Mouse (Mus musculus) forebrain, embryonic 14.5 days (tissue): ENCODE data around the gene Mlf2. TPM values are rescaled to one million over a fixed set of nuclear protein-coding genes. Genes with fewer than 3 reads are reported as not detected.

Experiments
- ATAC-seq: fragments of 200-750 bp; cut with Nextera tagmentation; 2 replicates; pipeline ENCODE4 v1.8.0; 2017; ENCODE audit warnings: mild to moderate bottlenecking, moderate library complexity
- DNase-seq: peaks from one replicate; pipeline ENCODE4 v3.0.0-alpha.2; 2015; ENCODE audit warnings: low spot score
- H3K27ac ChIP-seq: fragments of 300-500 bp; sonication (generic); 2 replicates; pipeline ENCODE4 v1.5.1; 2014; ENCODE audit warnings: low read depth, mild to moderate bottlenecking, control low read depth, low read length, moderate library complexity
- H3K27me3 ChIP-seq: fragments of 300-500 bp; sonication (generic); replicated peaks from 2 replicates; pipeline ENCODE4 v1.6.1; 2014; ENCODE audit warnings: low read length, control low read depth, mixed read lengths; ENCODE audit not compliant: control insufficient read depth, insufficient read depth
- H3K36me3 ChIP-seq: fragments of 300-500 bp; sonication (generic); 2 replicates; pipeline ENCODE4 v1.6.1; 2014; ENCODE audit warnings: low read length, control low read depth; ENCODE audit not compliant: control insufficient read depth, insufficient read depth
- H3K4me1 ChIP-seq: fragments of 300-500 bp; sonication (generic); 2 replicates; pipeline ENCODE4 v1.6.1; 2014; ENCODE audit warnings: antibody characterized with exemption, low read length, control low read depth; ENCODE audit not compliant: control insufficient read depth, insufficient read depth
- H3K4me2 ChIP-seq: fragments of 300-500 bp; sonication (generic); 2 replicates; pipeline ENCODE4 v1.6.1; 2014; ENCODE audit warnings: mild to moderate bottlenecking, control low read depth, low read length
- H3K4me3 ChIP-seq: fragments of 300-500 bp; sonication (generic); 2 replicates; pipeline ENCODE4 v1.5.1; 2014; ENCODE audit warnings: low read depth, low read length, control low read depth
- H3K9ac ChIP-seq: fragments of 300-500 bp; sonication (generic); 2 replicates; pipeline ENCODE4 v1.6.1; 2014; ENCODE audit warnings: mild to moderate bottlenecking, low read length, control low read depth, moderate library complexity
- H3K9me3 ChIP-seq: fragments of 300-500 bp; sonication (generic); replicated peaks from 2 replicates; pipeline ENCODE4 v1.6.1; 2016; ENCODE audit warnings: low read length, control low read depth, mixed read lengths; ENCODE audit not compliant: control insufficient read depth
- WGBS: fragments of 180-500 bp; shearing (Covaris S2); extraction: QIAGEN DNeasy Blood & Tissue Kit; methylation state at CpG from one replicate; pipeline ENCODE4 v1.1.7; 2014; 5-methylcytosine and 5-hydroxymethylcytosine counted together
- polyA plus RNA-seq: library from polyadenylated mRNA; unstranded; fragments of >200 nt; fragmentation: Nextera tagmentation; extraction: Ambion mirVana; gene quantifications from 2 replicates; pipeline ENCODE4 v1.2.1, GENCODE M21; 2014

Mlf2 gene
- polyA plus RNA-seq, 1 experiment from 2014 or later, result 470 TPM

DNA sequence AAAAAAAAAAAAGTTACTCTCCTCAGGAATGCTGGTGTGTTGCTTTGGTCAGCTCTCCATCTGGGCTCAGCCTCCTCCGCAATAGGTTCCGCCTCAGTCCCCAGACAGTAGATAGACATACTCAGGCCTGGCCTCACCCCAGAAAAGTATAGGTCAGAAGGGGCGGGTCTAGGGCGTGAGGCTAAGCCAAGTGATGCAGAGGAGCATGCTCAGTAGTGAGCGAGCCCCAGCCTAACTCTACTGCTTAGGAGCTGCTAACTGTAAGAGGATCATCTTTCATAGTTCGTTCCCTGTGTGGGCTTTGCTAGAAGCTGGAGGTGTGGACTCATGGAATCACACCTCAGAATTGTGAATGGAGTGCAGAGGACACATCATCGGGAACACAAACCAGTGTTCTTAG lies 7.4 kb downstream of the Mlf2 start:
- Histone ChIP-seq H3K27me3 (no peaks in the 10 kb centered on the region), H3K9me3 (no peaks in the 10 kb centered on the region), H3K4me3 (no peak overlapping the region), H3K4me2 (no peak overlapping the region), H3K4me1 (no peaks in the 10 kb centered on the region), H3K36me3 (peaks cover 55% of the 10 kb centered on the region), H3K27ac (no peak overlapping the region), H3K9ac (no peak overlapping the region)
- WGBS, result 93% methylated on average over 7 of the region's 7 CpGs
- DNase-seq, result no peak
- ATAC-seq, result no peak

- Histone ChIP-seq H3K9me3 (no peaks in the 10 kb centered on the region), H3K4me2 (no peak overlapping the region), H3K4me3 (no peak overlapping the region), H3K27me3 (no peaks in the 10 kb centered on the region), H3K4me1 (no peaks in the 10 kb centered on the region), H3K36me3 (peaks cover 24% of the 10 kb centered on the region), H3K27ac (no peak overlapping the region), H3K9ac (no peak overlapping the region)
- DNase-seq (no peak), ATAC-seq (no peak)
- 95% methylated on average over 1 of the region's 1 CpGs for WGBS
These were observed 10.5 kb downstream of the Mlf2 start for GRCm38 (mm10) chr6:124941679-124942078.

DNA sequence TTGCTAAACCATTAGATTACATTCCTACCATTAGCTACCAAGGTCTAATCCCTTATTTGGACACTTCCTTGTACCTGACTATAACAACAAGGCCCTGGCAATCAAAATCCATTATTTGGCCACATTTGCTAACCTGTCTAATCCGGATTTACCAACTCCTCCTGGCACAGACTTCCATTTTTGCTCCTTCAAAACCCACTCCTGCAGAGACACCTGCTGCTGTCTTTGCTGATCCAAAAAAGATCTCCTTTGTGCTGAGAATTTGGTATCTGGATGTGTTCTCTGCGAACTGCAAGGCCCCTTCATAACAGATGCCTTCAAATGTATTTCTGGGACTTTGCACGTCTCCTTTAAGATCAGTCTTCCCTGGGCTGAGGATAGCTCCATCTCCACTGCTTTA lies 12.3 kb downstream of the Mlf2 start:
- DNase-seq, result no peak
- peaks cover 8% of the 10 kb centered on the region for H3K36me3 ChIP-seq
- no peak overlapping the region for H3K4me3 ChIP-seq
- ATAC-seq, result no peak
- no peaks in the 10 kb centered on the region for H3K9me3 ChIP-seq
- no peak overlapping the region for H3K9ac ChIP-seq
- no peak overlapping the region for H3K27ac ChIP-seq
- no peaks in the 10 kb centered on the region for H3K27me3 ChIP-seq
- H3K4me2 ChIP-seq, result no peak overlapping the region
- WGBS, result 82% methylated on average over 3 of the region's 3 CpGs
- no peaks in the 10 kb centered on the region for H3K4me1 ChIP-seq

DNA sequence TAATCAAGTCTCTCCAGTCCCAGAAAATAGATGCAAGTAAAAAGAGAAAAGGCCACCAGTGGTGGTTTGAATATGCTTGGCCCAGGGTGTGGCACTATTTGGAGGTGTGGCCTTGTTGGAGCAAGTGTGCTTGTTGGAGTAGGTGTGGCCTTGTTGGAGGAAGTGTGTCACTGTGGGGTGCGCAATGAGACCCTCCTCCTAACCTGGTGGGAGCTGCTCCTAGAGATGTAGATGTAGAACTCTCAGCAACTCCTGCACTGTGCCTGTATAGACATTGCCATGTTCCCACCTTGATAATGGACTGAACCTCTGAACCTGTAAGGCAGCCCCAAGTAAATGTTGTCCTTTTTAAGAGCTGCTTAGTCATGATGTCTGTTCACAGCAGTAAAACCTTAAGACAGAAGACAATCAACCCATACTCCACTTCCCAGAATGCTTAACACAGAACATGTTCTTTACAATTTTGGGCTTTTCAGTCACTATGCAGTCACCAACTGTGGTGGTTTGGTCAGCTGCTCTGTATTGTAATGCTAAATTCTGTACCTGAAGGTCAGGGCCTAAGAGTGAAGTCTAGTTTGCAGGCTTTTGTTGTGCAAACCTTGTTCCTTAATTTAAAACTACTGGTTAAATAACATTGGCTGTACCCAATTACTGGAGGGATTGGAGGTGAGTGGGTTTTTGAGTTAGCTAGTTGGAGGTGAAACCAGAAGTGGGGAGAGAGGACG lies 23.0 kb downstream of the Mlf2 start:
- no peak overlapping the region for H3K4me3 ChIP-seq
- H3K36me3 ChIP-seq, result peaks cover 23% of the 10 kb centered on the region
- no peaks in the 10 kb centered on the region for H3K9me3 ChIP-seq
- H3K9ac ChIP-seq, result no peak overlapping the region
- DNase-seq, result no peak
- H3K4me2 ChIP-seq, result no peak overlapping the region
- 87% methylated on average over 2 of the region's 2 CpGs for WGBS
- no peaks in the 10 kb centered on the region for H3K4me1 ChIP-seq
- no peak overlapping the region for H3K27ac ChIP-seq
- H3K27me3 ChIP-seq, result no peaks in the 10 kb centered on the region
- ATAC-seq, result no peak

DNA sequence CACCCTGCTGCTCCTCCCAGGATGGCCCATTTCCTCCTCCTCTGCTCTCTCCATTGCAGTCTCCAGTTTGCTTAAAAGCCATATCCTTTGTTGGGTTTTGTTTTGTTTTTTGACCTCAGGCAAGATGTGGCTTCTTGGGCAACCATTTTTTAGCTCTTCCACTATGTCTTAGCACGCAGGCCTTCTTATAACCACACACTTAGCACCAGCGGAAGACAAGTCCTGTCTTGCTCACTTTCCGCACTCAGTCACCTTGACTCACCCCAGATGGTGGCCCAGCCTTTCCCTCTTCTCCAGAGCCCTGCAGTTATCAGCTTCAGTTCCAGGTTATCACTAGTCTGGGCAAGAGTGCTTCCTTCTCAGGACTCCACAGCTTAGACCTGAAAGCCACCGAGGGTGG lies 24.0 kb downstream of the Mlf2 start:
- Histone ChIP-seq H3K27me3 (no peaks in the 10 kb centered on the region), H3K4me2 (no peak overlapping the region), H3K9ac (no peak overlapping the region), H3K4me3 (no peak overlapping the region), H3K9me3 (no peaks in the 10 kb centered on the region), H3K4me1 (no peaks in the 10 kb centered on the region), H3K27ac (no peak overlapping the region), H3K36me3 (peaks cover 33% of the 10 kb centered on the region)
- ATAC-seq (no peak), DNase-seq (no peak)
- WGBS, result 96% methylated on average over 4 of the region's 4 CpGs

GRCm38 (mm10) chr6:124958127-124958526 lies 26.9 kb downstream of the Mlf2 start:
- DNase-seq (no peak), ATAC-seq (no peak)
- H3K9ac ChIP-seq, result no peak overlapping the region
- no peaks in the 10 kb centered on the region for H3K4me1 ChIP-seq
- H3K9me3 ChIP-seq, result no peaks in the 10 kb centered on the region
- peaks cover 54% of the 10 kb centered on the region for H3K36me3 ChIP-seq
- H3K4me3 ChIP-seq, result no peak overlapping the region
- no peak overlapping the region for H3K4me2 ChIP-seq
- H3K27me3 ChIP-seq, result no peaks in the 10 kb centered on the region
- WGBS, result 92% methylated on average over 3 of the region's 3 CpGs
- no peak overlapping the region for H3K27ac ChIP-seq

DNA sequence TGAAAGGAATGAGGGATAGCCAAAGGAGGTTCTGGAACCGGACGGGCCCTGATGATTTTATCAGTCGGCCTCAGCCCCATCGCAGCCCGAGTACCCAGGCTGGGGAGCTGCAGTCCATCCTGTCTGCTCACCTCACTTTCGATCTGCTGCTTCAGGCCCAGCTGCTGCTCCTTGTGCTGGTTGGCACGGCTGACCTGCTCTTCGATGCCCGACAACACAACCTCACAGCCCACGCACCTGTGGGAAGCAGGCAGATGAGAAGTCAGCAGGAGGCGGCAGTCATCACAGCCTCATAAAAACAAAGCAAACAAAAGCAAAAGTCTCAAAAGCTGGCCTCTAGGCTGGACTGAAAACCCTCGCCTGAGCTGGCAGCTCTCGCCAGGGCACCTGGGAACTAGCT lies 28.8 kb downstream of the Mlf2 start:
- H3K36me3 ChIP-seq, result peaks cover 54% of the 10 kb centered on the region
- 87% methylated on average over 13 of the region's 13 CpGs for WGBS
- H3K9ac ChIP-seq, result no peak overlapping the region
- ATAC-seq, result no peak
- H3K4me1 ChIP-seq, result peaks cover 8% of the 10 kb centered on the region
- no peak overlapping the region for H3K4me2 ChIP-seq
- H3K27ac ChIP-seq, result no peak overlapping the region
- no peak for DNase-seq
- H3K27me3 ChIP-seq, result no peaks in the 10 kb centered on the region
- H3K4me3 ChIP-seq, result no peak overlapping the region
- no peaks in the 10 kb centered on the region for H3K9me3 ChIP-seq

DNA sequence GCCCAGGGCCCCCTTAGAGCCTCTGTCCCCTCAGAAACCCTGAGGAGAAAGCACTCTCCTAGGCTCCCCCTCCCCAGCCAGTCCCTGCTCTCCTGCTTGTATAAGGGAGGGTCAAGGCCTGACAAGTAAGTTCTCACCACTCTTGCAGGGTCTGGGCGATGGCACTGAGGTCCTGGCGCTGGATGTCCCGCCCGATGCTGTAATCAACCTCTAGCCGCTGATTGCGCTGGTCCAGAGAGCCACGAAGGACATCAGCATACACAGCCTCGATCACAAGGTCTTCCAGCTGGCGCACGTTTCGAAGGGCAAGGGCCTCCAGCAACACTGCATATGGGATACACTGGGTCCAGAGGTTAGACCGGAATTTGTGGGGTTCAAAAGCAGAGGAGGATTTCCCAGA lies 29.8 kb downstream of the Mlf2 start:
- Histone ChIP-seq H3K4me1 (peaks cover 10% of the 10 kb centered on the region), H3K9me3 (no peaks in the 10 kb centered on the region), H3K4me3 (no peak overlapping the region), H3K4me2 (no peak overlapping the region), H3K27ac (no peak overlapping the region), H3K36me3 (peaks cover 49% of the 10 kb centered on the region), H3K27me3 (no peaks in the 10 kb centered on the region), H3K9ac (no peak overlapping the region)
- ATAC-seq (no peak), DNase-seq (no peak)
- 95% methylated on average over 12 of the region's 12 CpGs for whole genome bisulfite sequencing

DNA sequence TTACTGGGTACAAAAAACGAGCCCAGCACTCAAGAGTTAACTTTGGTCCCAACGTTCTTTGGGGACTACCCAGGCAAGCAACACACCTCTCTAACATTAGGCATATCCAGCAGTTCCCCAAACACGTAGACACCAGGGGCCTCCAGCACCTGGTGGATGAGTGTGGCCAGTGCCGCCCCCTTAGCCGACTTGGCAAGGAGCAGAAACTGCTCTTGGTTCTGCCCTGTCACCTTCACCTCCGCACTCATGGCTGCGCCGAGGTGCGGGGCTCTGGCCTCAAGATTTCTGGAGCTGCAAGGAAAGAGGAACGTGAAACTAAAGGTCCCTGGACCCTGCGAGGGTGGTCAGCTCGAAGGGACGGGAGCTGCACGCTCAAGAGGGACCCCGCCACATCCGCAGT lies 33.5 kb downstream of the Mlf2 start:
- no peak for DNase-seq
- 0 out of 2 replicates have a peak overlapping the region, but pooled peaks have one; percentile 91 for H3K27ac ChIP-seq
- H3K9ac ChIP-seq, result peak overlapping the region; percentile 93
- no peaks in the 10 kb centered on the region for H3K27me3 ChIP-seq
- no peaks in the 10 kb centered on the region for H3K9me3 ChIP-seq
- peaks cover 26% of the 10 kb centered on the region for H3K36me3 ChIP-seq
- peak; percentile 31 for ATAC-seq
- H3K4me1 ChIP-seq, result peaks cover 10% of the 10 kb centered on the region
- peak overlapping the region; percentile 87 for H3K4me3 ChIP-seq
- WGBS, result 44% methylated on average over 16 of the region's 16 CpGs
- H3K4me2 ChIP-seq, result peak overlapping the region; percentile 96
